Mouse (Mus musculus): ENCODE results near the gene Orc2.

DNA sequence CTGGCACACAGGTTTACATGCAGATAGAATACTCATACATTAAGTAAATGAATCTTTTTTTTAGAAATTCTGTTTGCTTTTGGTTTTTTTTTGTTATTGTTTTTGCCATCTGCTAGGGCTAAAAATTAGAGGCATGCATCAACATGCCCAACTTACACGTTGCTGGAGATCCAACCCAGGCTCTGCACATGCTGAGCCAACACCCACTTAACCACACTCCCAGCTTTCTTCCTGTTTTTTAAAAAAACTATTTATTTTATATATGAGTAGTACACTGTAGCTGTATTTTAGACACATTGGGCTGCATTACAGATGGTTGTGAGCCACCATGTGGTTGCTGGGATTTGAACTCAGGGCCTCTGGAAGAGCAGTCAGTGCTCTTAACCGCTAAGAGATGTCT lies 88.9 kb downstream of the Orc2 start:
- no peak for TF ChIP-seq NELFE (IDR thresholded peaks at IDR 0.05; ENCODE audit: low read depth, low read length)
- TF ChIP-seq KAT2A (IDR thresholded peaks at IDR 0.05; ENCODE audit: insufficient replicate concordance, low read length) = no peak
- no peak for TF ChIP-seq POLR2A (IDR thresholded peaks at IDR 0.05; ENCODE audit: low read depth, low read length)
- no peak for TF ChIP-seq CTCF (conservative IDR thresholded peaks at IDR 0.05 in 1 of 2, IDR thresholded peaks at IDR 0.05 in 1 of 2; ENCODE audit: low read depth in 2 of 2, low read length in 2 of 2)
- no peak for TF ChIP-seq CHD2 (IDR thresholded peaks at IDR 0.05; ENCODE audit: low read length)
- no peak for TF ChIP-seq MAX (IDR thresholded peaks at IDR 0.05; ENCODE audit: low read length)
- TF ChIP-seq RCOR1 (conservative IDR thresholded peaks at IDR 0.05; ENCODE audit: low read depth, low read length) = no peak
- TF ChIP-seq MAFK (IDR thresholded peaks at IDR 0.05; ENCODE audit: insufficient replicate concordance, low read length) = no peak
- no peak for TF ChIP-seq SMC3 (IDR thresholded peaks at IDR 0.05; ENCODE audit: low read depth, low read length)
